Mouse (Mus musculus) T-helper 17 cell (primary cell): ENCODE results near the gene Zfp791.
"Not testable (repeated sequence)": the region's sequence is repeated elsewhere in the genome, so short reads cannot be mapped to it uniquely, and the experiment has no call there.

ENCODE experiments used
- in situ Hi-C, 2 experiments: fragments of 300-600 bp; cut with MboI, MseI; formaldehyde crosslinking; loops; 1 replicate in 1 of 2; 2 replicates in 1 of 2; pipeline ENCODE4 v1.15.1; 2025; ENCODE audit warnings: high pct_unique_total_duplicates in 2 of 2

The Zfp791 gene

DNA sequence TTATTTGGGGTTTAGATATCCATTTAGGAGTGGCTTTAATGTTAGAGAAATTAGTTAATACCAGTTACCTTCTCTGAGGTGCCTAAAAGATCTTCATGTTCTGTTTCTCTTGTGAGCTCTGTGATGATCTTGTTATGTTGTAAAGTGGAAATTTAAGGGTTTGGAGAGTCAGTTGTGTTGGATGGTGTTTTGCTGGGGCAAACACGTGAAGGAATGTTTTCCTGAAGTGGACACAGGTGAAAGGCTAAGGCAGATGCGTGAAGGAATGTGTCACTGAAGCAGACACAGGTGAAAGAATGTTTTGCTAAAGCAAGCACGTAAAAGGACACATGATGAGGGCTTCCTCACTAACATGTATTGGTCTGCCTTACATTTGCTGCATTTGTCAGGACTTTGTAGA, at the start of gene Zfp791:
TSS of gene Zfp791 (minus strand) at position 101 of the 400 bp plus-strand sequence.
- in situ Hi-C loops, result no loop called here

- in situ Hi-C loops, result loop anchor here in 1 of 2 experiments (10.0 kb wide), 1 partner anchor 76 kb away; no protein-coding TSS in a partner anchor
Measured at GRCm38 (mm10) chr8:85171291-85171690, 48.4 kb upstream of the Zfp791 start.

- in situ Hi-C loops, result no loop called here
Measured at GRCm38 (mm10) chr8:85151624-85152023, 28.7 kb upstream of the Zfp791 start, which contains the start of gene Cks1brt. Gene Cks1brt (plus strand): TSS chr8:85151924.

GRCm38 (mm10) chr8:85142516-85142915, 19.6 kb upstream of the Zfp791 start:
- in situ Hi-C loops, result loop anchor here in 1 of 2 experiments (25.0 kb wide), 1 partner anchor 845 kb away; no protein-coding TSS in a partner anchor

DNA sequence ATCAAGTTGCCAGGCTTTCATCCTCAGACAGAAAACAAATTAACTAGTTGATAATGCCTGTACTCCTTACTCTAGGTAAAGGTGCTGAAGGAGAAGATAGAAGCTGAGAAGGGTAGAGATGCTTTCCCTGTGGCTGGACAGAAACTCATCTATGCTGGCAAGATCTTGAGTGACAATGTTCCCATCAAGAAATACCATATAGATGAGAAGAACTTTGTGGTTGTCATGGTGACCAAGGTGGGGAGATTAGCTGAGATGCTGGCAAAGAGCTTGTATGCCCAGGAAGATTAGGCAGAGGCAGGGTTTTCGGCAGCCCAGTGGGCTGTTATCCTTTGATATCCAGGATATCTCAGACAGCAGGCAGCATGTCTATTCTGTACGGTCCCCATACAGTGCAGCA, 12.8 kb upstream of the Zfp791 start:
- in situ Hi-C loops, result loop anchor here in 1 of 2 experiments (25.0 kb wide), 1 partner anchor 852 kb away; no protein-coding TSS in a partner anchor

GRCm38 (mm10) chr8:85132335-85132734, 9.4 kb upstream of the Zfp791 start:
- in situ Hi-C loops, result loop anchor here in 1 of 2 experiments (25.0 kb wide), 1 partner anchor 855 kb away; no protein-coding TSS in a partner anchor

- in situ Hi-C loops, result no loop called here
Measured at GRCm38 (mm10) chr8:85123691-85124090, 796 bp upstream of the Zfp791 start.

DNA sequence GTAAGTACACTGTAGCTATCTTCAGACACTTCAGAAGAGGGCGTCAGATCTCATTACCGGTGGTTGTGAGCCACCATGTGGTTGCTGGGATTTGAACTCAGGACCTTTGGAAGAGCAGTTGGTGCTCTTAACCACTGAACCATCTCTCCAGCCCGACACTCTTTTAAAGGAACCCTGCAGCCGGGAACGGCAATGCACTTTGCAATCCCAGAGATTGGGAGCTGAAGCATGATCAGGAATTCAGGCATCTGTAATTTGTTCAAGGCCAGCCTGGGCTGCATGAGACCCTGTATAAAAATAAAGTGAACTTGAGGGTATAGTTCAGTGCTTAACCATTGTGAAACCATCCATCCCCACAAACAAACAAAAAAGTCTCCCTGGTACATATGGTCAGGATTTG, 2.6 kb downstream of the Zfp791 start:
- in situ Hi-C loops, result not testable (repeated sequence)

DNA sequence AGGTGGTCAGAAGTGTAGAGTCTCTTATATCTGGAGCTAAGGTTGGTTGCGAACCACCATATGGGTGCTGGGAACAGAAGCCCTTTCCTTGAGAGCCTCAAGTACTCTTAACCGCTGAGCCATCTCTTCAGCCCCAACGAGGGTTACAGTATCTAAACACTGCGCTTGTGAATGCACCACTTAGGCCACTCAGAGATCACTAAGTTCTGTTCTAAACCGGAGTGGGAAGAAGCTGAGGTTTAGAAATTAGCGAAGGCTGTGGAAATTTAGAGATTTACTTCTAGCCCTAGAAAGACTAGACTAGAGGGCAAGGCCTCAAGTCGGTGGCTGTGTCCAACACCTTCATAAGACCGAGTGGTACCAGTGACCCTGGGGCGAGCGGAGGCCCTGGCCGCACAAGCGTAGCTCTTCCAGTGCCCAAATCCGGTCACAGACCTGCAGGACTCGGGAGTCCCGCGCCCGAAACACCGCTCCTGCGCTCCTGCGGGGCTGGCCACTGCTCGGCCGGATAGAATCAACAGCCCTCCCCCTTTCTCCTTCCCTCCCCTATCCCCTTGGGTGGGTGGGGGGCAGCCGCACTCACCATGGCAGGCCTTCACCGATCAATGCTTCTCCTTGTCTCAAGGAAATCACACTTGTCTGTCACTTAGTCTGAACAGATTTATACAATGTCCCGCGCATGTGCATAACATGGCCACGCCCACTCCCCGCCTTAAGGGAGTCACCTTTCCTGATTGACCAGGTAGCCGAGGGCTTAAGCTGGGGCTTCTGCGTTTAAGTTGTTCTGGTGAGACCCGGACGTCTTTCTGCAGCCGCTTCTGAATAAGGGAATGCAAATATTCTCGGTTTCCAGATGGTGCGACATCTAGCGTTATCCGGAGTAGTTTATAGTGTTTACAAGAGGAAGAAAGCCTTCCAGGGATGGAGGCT, 3.6 kb downstream of the Zfp791 start:
- in situ Hi-C loops, result no loop called here

GRCm38 (mm10) chr8:85116984-85117383, 5.9 kb downstream of the Zfp791 start:
- in situ Hi-C loops, result no loop called here

DNA sequence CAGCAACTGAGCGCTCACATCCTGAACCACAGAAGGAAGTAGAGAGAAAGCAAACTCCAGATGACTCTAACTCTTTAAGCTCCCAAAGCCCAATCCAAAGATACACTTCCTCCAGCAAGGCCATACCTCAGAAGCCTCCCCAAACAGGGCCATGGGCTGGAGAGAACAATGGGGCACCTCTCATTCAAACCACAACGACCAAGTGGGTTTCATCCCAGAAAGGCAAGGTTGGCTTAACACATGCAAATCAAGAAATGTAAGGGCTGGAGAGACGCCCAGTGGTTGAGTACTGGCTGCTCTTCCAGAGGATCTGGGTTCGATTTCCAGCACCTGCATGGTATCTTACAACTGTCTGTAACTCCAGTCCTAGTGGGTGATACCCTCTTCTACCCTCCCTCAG, 7.4 kb downstream of the Zfp791 start:
- in situ Hi-C loops, result no loop called here

DNA sequence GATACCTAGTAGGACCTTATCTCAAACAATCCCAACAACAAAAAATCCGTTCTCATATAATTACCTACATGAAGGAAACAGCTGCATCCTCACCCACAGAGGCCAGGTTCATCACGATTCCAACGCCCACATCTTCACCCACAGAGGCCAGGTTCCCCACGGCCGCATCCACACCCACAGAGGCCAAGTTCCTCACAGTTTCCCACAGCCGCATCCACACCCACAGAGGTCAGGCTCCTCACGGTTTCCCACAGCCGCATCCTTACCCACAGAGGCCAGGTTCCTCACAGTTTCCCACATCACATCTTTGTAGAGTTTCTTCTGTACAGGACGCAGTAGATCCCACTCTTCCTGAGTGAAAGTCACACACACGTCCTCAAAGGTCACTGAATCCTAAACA, 9.7 kb downstream of the Zfp791 start:
- in situ Hi-C loops, result no loop called here

DNA sequence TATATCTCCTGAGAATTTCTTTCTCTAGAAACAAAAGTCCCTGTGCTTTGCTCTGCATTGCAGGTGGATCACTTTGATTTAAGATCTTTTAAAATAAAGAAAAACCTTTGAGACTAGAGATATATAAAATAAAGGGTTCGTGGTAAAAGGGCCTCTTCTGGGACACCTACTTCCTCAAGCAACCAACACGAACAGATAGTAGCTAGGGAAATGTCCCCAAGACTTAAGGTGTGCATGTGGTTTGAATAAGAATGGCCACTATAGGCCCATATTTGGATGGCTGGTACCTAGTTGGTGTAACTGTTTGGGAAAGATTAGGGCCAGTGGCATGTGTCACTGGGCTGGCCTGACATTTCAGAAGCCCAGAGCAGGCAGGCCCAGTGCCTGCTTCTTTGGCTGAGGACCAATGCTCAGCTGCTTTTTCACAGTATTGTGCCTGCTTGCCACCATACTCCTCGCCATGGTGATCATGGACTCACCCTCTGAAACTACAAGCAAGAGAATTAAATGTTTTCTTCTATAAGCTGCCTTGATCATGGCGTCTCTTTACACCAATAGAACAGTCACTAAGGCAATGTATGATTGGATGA, 22.7 kb downstream of the Zfp791 start:
- in situ Hi-C loops, result no loop called here

DNA sequence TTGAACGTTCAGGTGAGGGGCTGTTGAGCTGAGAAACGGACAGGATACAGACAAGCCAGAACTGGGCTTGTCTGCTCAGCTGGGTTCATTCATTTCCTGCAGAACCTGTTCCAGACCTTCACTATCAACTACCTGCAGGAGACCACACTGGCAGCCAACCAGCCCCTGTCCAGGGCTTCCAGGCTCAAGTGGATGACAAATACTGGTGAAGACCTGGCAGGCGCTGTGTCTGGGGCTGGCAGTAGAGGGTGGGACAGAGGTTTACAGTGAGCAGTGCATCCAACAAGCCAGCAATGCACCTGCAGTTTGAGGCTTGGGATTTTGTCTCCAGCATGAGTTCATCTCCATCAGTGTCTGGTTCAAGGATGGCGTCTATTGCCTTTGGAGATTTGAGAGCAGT, 26.0 kb downstream of the Zfp791 start:
- in situ Hi-C loops, result loop anchor here (10.0 to 25.0 kb wide), 2 partner anchors 78 to 440 kb away; no protein-coding TSS in a partner anchor

GRCm38 (mm10) chr8:85096196-85096595, 26.7 kb downstream of the Zfp791 start:
- in situ Hi-C loops, result loop anchor here (10.0 to 25.0 kb wide), 2 partner anchors 79 to 441 kb away; no protein-coding TSS in a partner anchor

DNA sequence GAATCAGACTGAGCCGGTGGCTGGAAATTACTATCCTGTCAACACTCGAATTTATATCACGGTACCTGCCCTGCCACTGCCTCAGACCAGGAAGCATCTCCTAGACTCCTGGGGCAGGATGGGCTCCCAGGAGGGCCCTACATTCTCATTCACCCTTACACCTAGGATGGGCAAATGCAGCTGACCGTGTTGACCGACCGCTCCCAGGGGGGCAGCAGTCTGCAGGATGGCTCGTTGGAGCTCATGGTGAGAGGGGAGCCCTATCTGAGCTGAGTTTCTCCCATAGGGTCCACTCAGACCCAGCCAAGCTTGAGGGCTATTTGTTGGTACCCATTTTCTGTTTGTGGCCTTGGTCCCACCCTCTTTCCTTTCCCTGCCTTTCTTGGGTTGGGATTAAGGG, 27.3 kb downstream of the Zfp791 start:
- in situ Hi-C loops, result loop anchor here (10.0 to 25.0 kb wide), 2 partner anchors 79 to 442 kb away; no protein-coding TSS in a partner anchor

GRCm38 (mm10) chr8:85095051-85095450, 27.8 kb downstream of the Zfp791 start:
- in situ Hi-C loops, result loop anchor here (10.0 to 25.0 kb wide), 2 partner anchors 80 to 442 kb away; no protein-coding TSS in a partner anchor

GRCm38 (mm10) chr8:85091526-85092090, 31.3 kb downstream of the Zfp791 start:
- in situ Hi-C loops, result loop anchor here (10.0 to 25.0 kb wide), 2 partner anchors 83 to 446 kb away; no protein-coding TSS in a partner anchor

- in situ Hi-C loops, result loop anchor here (10.0 to 25.0 kb wide), 2 partner anchors 84 to 446 kb away; no protein-coding TSS in a partner anchor
Measured at GRCm38 (mm10) chr8:85090856-85091255, 32.0 kb downstream of the Zfp791 start.

GRCm38 (mm10) chr8:85088771-85089170, 34.1 kb downstream of the Zfp791 start:
- in situ Hi-C loops, result loop anchor here in 1 of 2 experiments (25.0 kb wide), 1 partner anchor 449 kb away; no protein-coding TSS in a partner anchor

- in situ Hi-C loops, result loop anchor here in 1 of 2 experiments (25.0 kb wide), 1 partner anchor 451 kb away; no protein-coding TSS in a partner anchor
Measured at GRCm38 (mm10) chr8:85086238-85086637, 36.7 kb downstream of the Zfp791 start.
